ENCODE assay signal across 28 mouse cellular contexts in genomic region chr19:59866666-59867065, GRCm38 (mm10).
DNase-seq lines count a peak whose midpoint lies in the region; ATAC-seq and TF ChIP-seq lines count a peak whose summit lies in the region.
"Had no signal": no experiment of that assay in that cellular context is flagged by ENCODE, and none has a peak within 500 bp of the region (broad histone marks: within the 10 kb centered on the region; RNA-seq: fewer than 3 reads in every experiment).

No protein-coding gene starts in this region.

- no peak overlapping the region for H3K9ac ChIP-seq in midbrain, embryonic 13.5 days (replicated peaks)
- no peak overlapping the region for H3K9ac ChIP-seq in midbrain, embryonic 15.5 days
- no peak overlapping the region for H3K9ac ChIP-seq in embryonic facial prominence, embryonic 15.5 days
- H3K9ac ChIP-seq in forebrain, embryonic 15.5 days (replicated peaks) = no peak overlapping the region
- H3K9ac ChIP-seq in hindbrain, embryonic 12.5 days = no peak overlapping the region
- H3K9ac ChIP-seq: hindbrain, embryonic 15.5 days; intestine, embryonic 15.5 days; liver, postnatal 0 days had no signal

- H3K4me1 ChIP-seq in midbrain, embryonic 13.5 days (replicated peaks) = no peaks in the 10 kb centered on the region
- H3K4me1 ChIP-seq in midbrain, embryonic 15.5 days = no peaks in the 10 kb centered on the region
- no peaks in the 10 kb centered on the region for H3K4me1 ChIP-seq in embryonic facial prominence, embryonic 15.5 days
- peaks cover 11% of the 10 kb centered on the region for H3K4me1 ChIP-seq in forebrain, embryonic 15.5 days
- H3K4me1 ChIP-seq in kidney, adult 2 months (ENCODE audit: control insufficient read depth, insufficient read depth, low read length) = no peaks in the 10 kb centered on the region
- H3K4me1 ChIP-seq in hindbrain, embryonic 12.5 days = no peaks in the 10 kb centered on the region
- H3K4me1 ChIP-seq: hindbrain, embryonic 15.5 days; intestine, embryonic 15.5 days had no signal

- no peak for DNase-seq in urinary bladder, adult 18-20 months (ENCODE audit: low spot score in 2 of 2)
- no peak for DNase-seq in kidney, adult 2 months
- DNase-seq: adrenal gland, postnatal 36 days; B cell, adult 2 months; cerebellum, adult 11 months; cerebellum, postnatal 10 days; embryo, embryonic 11 days; gastrocnemius, postnatal 10 days; heart, postnatal 4 days; kidney, postnatal 25 days; liver, postnatal 0 days; right cerebral cortex, postnatal 25 days; spleen, adult 18-20 months; thymus, postnatal 14 days had no signal

- WGBS in midbrain, embryonic 13.5 days = 77% methylated on average over 9 of the region's 9 CpGs
- 71% methylated on average over 9 of the region's 9 CpGs for WGBS in midbrain, embryonic 15.5 days
- WGBS in embryonic facial prominence, embryonic 15.5 days = 70% methylated on average over 9 of the region's 9 CpGs
- 19% methylated on average over 9 of the region's 9 CpGs for WGBS in forebrain, embryonic 15.5 days
- 87% methylated on average over 9 of the region's 9 CpGs for WGBS in kidney, adult 2 months
- 83% methylated on average over 9 of the region's 9 CpGs for WGBS in hindbrain, embryonic 12.5 days

- H3K9me3 ChIP-seq in midbrain, embryonic 13.5 days = no peaks in the 10 kb centered on the region
- no peaks in the 10 kb centered on the region for H3K9me3 ChIP-seq in midbrain, embryonic 15.5 days
- no peaks in the 10 kb centered on the region for H3K9me3 ChIP-seq in embryonic facial prominence, embryonic 15.5 days (replicated peaks)
- no peaks in the 10 kb centered on the region for H3K9me3 ChIP-seq in forebrain, embryonic 15.5 days
- H3K9me3 ChIP-seq in hindbrain, embryonic 12.5 days (replicated peaks) = no peaks in the 10 kb centered on the region
- H3K9me3 ChIP-seq: G1E; heart, embryonic 10.5 days; hindbrain, embryonic 15.5 days; intestine, embryonic 15.5 days had no signal

- H3K27me3 ChIP-seq in midbrain, embryonic 13.5 days = no peaks in the 10 kb centered on the region
- H3K27me3 ChIP-seq in midbrain, embryonic 15.5 days (replicated peaks) = no peaks in the 10 kb centered on the region
- no peaks in the 10 kb centered on the region for H3K27me3 ChIP-seq in embryonic facial prominence, embryonic 15.5 days
- peaks cover 5% of the 10 kb centered on the region; the same call in 1 of the 2 replicates for H3K27me3 ChIP-seq in forebrain, embryonic 15.5 days
- no peaks in the 10 kb centered on the region for H3K27me3 ChIP-seq in kidney, adult 2 months (replicated peaks; ENCODE audit: control insufficient read depth, insufficient read depth, low read length)
- H3K27me3 ChIP-seq in hindbrain, embryonic 12.5 days = no peaks in the 10 kb centered on the region
- H3K27me3 ChIP-seq: CH12.LX; hindbrain, embryonic 15.5 days; intestine, embryonic 15.5 days; Patski had no signal

- ATAC-seq in midbrain, embryonic 13.5 days = 0 out of 2 replicates have a peak, but pooled peaks have one; percentile 20
- no peak for ATAC-seq in midbrain, embryonic 15.5 days (replicated peaks)
- 0 out of 2 replicates have a peak, but pooled peaks have one; percentile 43 for ATAC-seq in embryonic facial prominence, embryonic 15.5 days (ENCODE audit: insufficient number of reproducible peaks, low FRiP score, low TSS enrichment, low read depth)
- peak; percentile 94 for ATAC-seq in forebrain, embryonic 15.5 days (replicated peaks)
- no peak for ATAC-seq in hindbrain, embryonic 12.5 days (ENCODE audit: low FRiP score)
- ATAC-seq: intestine, embryonic 15.5 days; liver, postnatal 0 days; lung, postnatal 0 days; Patski had no signal

- TF ChIP-seq CTCF in kidney, adult 2 months (conservative IDR thresholded peaks at IDR 0.05; ENCODE audit: insufficient read depth, insufficient read length, low read depth, low read length) = no peak

- no peak overlapping the region for H3K4me3 ChIP-seq in midbrain, embryonic 13.5 days (replicated peaks)
- no peak overlapping the region for H3K4me3 ChIP-seq in midbrain, embryonic 15.5 days
- no peak overlapping the region for H3K4me3 ChIP-seq in embryonic facial prominence, embryonic 15.5 days (replicated peaks)
- H3K4me3 ChIP-seq in forebrain, embryonic 15.5 days = no peak overlapping the region
- H3K4me3 ChIP-seq in kidney, adult 2 months (ENCODE audit: insufficient read depth, low read depth, low read length) = no peak overlapping the region
- no peak overlapping the region for H3K4me3 ChIP-seq in hindbrain, embryonic 12.5 days
- H3K4me3 ChIP-seq: heart, embryonic 10.5 days; hindbrain, embryonic 15.5 days; intestine, embryonic 15.5 days had no signal

- no peak overlapping the region for H3K27ac ChIP-seq in midbrain, embryonic 13.5 days
- H3K27ac ChIP-seq in midbrain, embryonic 15.5 days = no peak overlapping the region
- H3K27ac ChIP-seq in embryonic facial prominence, embryonic 15.5 days (replicated peaks) = no peak overlapping the region
- no peak overlapping the region for H3K27ac ChIP-seq in forebrain, embryonic 15.5 days (replicated peaks)
- no peak overlapping the region for H3K27ac ChIP-seq in kidney, adult 2 months (ENCODE audit: insufficient read depth, low read depth, low read length)
- H3K27ac ChIP-seq in hindbrain, embryonic 12.5 days = no peak overlapping the region
- H3K27ac ChIP-seq: heart, embryonic 10.5 days; hindbrain, embryonic 15.5 days; intestine, embryonic 15.5 days; macrophage had no signal

- no peaks in the 10 kb centered on the region for H3K36me3 ChIP-seq in midbrain, embryonic 13.5 days
- no peaks in the 10 kb centered on the region for H3K36me3 ChIP-seq in midbrain, embryonic 15.5 days (replicated peaks)
- no peaks in the 10 kb centered on the region for H3K36me3 ChIP-seq in embryonic facial prominence, embryonic 15.5 days
- H3K36me3 ChIP-seq in forebrain, embryonic 15.5 days = no peaks in the 10 kb centered on the region
- H3K36me3 ChIP-seq in kidney, adult 2 months (ENCODE audit: control insufficient read depth, insufficient read depth, low read length) = no peaks in the 10 kb centered on the region; the same call in 1 of the 2 replicates
- no peaks in the 10 kb centered on the region for H3K36me3 ChIP-seq in hindbrain, embryonic 12.5 days
- H3K36me3 ChIP-seq: G1E; heart, embryonic 10.5 days; hindbrain, embryonic 15.5 days; intestine, embryonic 15.5 days had no signal

- TF ChIP-seq POLR2A in kidney, adult 2 months (IDR thresholded peaks at IDR 0.05; ENCODE audit: low read depth, low read length) = no peak

- no peak overlapping the region for H3K4me2 ChIP-seq in midbrain, embryonic 13.5 days (replicated peaks)
- H3K4me2 ChIP-seq in midbrain, embryonic 15.5 days = no peak overlapping the region
- H3K4me2 ChIP-seq in embryonic facial prominence, embryonic 15.5 days (replicated peaks) = no peak overlapping the region
- no peak overlapping the region for H3K4me2 ChIP-seq in forebrain, embryonic 15.5 days (replicated peaks)
- no peak overlapping the region for H3K4me2 ChIP-seq in hindbrain, embryonic 12.5 days (replicated peaks)
- H3K4me2 ChIP-seq: hindbrain, embryonic 15.5 days; intestine, embryonic 15.5 days; liver, embryonic 11.5 days had no signal

Comparison
In these comparisons a context has a peak if more than half of its experiments do, and no peak if none do; other contexts are left out.
1. ATAC-seq: peak in midbrain, embryonic 13.5 days (single experiment), embryonic facial prominence, embryonic 15.5 days (single experiment) and forebrain, embryonic 15.5 days (single experiment); none in midbrain, embryonic 15.5 days (single experiment) and hindbrain, embryonic 12.5 days (single experiment).